Mouse (Mus musculus) thymus, adult 2 months (tissue): ENCODE data around the gene Fh1.

Experiments used
- CTCF ChIP-seq: fragments of 200-500 bp; IDR thresholded peaks from 2 replicates; pipeline ENCODE4 v1.5.1; 2012; ENCODE audit warnings: mild to moderate bottlenecking, control low read depth, low read length, moderate library complexity, borderline replicate concordance; ENCODE audit not compliant: control insufficient read depth, poor library complexity, insufficient read depth; ENCODE audit errors: extremely low read depth
- POLR2A ChIP-seq: fragments of 200-500 bp; IDR thresholded peaks from 2 replicates; pipeline ENCODE4 v1.6.1; 2012; ENCODE audit warnings: mild to moderate bottlenecking, low read length, control low read depth, moderate library complexity; ENCODE audit not compliant: control insufficient read depth, poor library complexity, insufficient read depth; ENCODE audit errors: extremely low read depth

- TF ChIP-seq CTCF (no peak), POLR2A (no peak)
These were observed 49.7 kb upstream of the Fh1 start for GRCm38 (mm10) chr1:175675116-175675515.
